Mouse (Mus musculus): ENCODE results near the gene Flvcr2.

GRCm38 (mm10) chr12:85794094-85794493, 47.8 kb downstream of the Flvcr2 start:
- no peak for TF ChIP-seq CTCF (IDR thresholded peaks at IDR 0.05; ENCODE audit: low read depth)
- no peak for TF ChIP-seq EP300 (IDR thresholded peaks at IDR 0.05; ENCODE audit: low read depth)

All from liver, embryonic 14.5 days (tissue).